Mouse (Mus musculus) cerebellum, postnatal 10 days (tissue): ENCODE results near the gene Olfr1247.
"Not testable (repeated sequence)": the region's sequence is repeated elsewhere in the genome, so short reads cannot be mapped to it uniquely, and the experiment has no call there.

Source experiments
- DNase-seq, 2 experiments: peaks; one replicate each; pipeline ENCODE4 v3.0.0; 2021; ENCODE audit warnings: mixed read lengths in 2 of 2

Gene Olfr1247

DNA sequence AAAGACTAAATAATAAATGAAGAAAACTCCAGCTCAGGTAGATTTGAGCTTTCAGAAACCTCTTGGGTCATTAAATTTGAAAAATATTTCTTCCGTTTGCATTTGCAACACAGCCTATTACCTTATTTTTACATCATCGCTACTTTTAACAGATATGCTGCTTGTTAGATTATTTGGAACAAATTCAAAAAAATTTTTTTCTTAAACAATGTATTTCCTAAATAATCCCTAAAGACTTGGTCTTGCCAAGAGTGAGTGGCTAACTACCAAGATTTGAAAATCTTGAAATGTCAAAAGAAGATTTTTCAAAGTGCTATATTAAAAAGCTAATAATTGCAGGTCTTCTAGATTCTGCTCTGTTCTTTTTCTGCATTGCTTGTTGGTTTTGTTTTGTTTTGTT lies at the start of gene Olfr1247:
Gene Olfr1247 (minus strand): TSS at position 101 of the 400 bp plus-strand sequence.
- no peak for DNase-seq

DNA sequence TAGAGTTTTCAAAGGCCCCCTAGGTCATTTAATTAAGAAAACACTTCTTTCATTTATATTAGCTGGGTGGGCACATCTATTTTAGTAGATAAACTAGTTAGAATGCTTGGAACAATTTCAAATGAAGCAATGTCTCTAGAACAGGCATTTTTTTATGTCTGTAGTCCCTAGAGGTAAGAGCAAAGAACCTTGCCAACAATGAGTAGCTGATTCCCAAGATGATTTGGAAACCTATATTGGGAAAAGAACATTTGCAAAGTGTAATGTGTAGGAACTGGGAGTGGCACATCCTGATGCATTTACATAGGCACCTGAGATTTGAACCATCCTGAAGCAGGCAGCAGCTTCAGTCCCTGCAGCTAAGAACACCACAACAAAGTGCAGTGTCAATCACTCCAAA lies 47.4 kb upstream of the Olfr1247 start, which contains the start of gene Olfr1250:
Gene Olfr1250 (minus strand): TSS at position 101 of the 400 bp plus-strand sequence.
- DNase-seq: no peak

DNA sequence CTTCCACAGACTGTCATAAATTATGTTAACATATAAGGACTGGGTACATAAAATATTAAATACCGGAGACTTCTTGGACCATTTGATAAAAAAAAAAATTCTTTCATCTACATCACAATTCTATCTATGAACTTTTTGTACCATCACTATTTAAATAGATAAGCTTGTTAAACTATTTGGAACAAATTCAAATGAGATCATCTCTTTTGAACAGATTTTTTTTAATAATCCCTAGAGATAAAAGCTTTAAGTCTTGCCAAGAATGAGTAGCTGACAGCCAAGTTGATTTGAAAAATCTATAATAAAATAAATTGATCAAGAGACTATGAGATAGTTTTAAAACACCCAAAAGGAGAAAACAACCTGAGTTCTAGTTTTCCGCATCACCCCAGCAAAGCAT lies 21.0 kb upstream of the Olfr1247 start, which contains the start of gene Olfr1249:
Gene Olfr1249 (minus strand): TSS at position 101 of the 400 bp plus-strand sequence.
- no peak for DNase-seq

DNA sequence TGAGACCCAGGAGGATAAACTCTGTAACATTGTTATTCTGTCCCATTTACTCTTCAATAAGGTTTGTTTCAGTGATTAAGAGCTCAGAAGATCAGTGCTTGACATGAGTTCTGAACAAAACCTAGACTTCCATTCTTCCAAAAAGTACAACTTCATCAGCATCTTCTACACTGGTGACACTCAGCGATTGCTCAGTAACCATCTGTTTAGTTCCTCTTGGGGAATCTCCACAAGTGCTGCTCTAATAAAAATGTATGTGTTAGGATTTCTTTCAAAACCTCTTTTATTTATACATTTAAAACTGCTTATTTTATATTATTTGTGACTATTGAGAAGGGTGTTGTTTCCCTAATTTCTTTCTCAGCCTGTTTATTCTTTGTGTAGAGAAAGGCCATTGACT lies 4.2 kb upstream of the Olfr1247 start, which contains the start of gene Olfr1248:
Gene Olfr1248 (minus strand): TSS at position 101 of the 400 bp plus-strand sequence.
- DNase-seq: not testable (repeated sequence)

DNA sequence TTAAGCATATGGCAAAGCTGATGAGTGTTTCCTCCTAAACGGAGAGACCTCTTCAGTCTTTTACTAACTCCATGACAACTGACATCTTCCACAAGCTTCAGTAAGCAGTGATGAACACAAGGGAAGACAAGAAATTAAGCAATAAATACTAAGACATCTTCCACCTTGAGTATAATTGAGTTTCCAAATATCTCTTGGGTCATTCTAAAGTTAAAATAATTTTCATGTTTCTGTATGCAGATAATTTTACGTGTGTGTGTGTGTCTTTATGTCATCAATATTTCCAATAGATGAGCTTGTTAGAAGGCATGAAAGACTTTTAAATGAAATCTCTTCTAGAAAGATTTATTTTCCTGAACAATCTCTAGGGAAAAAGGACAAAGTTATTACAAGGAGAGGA lies 20.9 kb downstream of the Olfr1247 start, which contains the start of gene Olfr1246:
Gene Olfr1246 (minus strand): TSS at position 101 of the 400 bp plus-strand sequence.
- no peak for DNase-seq

DNA sequence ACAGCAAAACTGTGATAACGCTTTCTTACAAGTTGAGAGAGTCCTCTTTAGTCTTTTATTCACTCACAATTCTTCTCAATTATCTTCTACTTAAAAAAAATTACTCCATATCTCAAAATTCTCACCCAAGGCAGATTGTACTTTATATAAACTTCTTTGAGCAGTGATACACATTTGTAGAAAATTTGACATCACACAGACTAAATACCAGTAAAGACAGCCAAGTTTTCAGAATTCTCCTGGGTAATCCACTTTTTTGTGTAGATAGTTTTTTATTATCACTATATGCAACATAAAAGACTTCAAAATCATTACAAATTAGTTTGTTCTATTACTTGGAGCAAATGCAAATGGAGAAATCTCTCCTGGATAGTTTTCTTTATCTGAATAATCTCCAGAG lies 35.6 kb downstream of the Olfr1247 start, which contains the start of gene Olfr1245:
Gene Olfr1245 (minus strand): TSS at position 101 of the 400 bp plus-strand sequence.
- no peak for DNase-seq

DNA sequence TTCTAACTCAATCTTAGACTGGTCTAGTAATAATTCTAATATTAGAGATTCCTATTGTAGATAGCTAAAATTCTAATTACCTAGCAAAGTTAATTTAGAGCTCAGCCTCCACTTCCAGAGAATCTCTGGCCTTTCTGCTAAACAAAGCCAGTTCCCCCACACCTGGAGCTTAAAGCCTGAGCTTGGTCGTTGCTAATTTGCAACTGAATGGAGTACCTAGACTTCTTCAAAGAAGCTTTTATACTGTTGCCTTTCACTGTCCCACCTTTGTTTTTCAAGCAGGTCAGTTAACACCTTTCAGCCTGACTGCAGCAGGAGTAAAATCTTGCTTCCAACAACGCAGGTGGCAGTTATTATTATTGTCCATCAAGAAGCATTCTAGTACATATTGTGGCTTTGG lies 51.2 kb downstream of the Olfr1247 start:
- DNase-seq: not testable (repeated sequence)
